Mouse (Mus musculus): ENCODE data around the gene Ticrr.

DNA sequence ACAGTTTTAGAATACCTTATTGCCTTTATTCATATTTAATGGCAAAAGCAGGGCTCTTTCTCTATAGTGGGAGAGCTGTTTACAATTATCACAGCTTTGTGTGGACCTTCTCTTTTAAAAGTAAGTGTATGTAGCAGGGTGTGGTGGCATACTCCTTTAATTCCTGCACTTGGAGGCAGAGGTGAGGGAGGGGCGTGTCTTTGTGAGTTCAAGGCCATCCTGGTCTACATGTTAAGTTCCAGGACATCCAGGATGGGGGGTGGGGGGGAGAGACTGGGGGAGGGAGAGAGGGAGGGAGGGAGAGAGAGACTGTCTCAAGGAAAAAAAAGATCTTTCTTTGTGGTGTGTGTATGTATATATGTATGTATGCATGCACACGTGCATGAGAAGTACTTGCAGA is 20.2 kb downstream of the Ticrr start:
- TF ChIP-seq CTCF (IDR thresholded peaks at IDR 0.05; ENCODE audit: low read depth, low read length) (no peak), TAL1 (conservative IDR thresholded peaks at IDR 0.05; ENCODE audit: low read depth, low read length) (no peak), GATA1 (IDR thresholded peaks at IDR 0.05; ENCODE audit: borderline replicate concordance, low read length) (no peak)

All from G1E (cell line).